Mouse (Mus musculus) midbrain, embryonic 13.5 days (tissue): ENCODE results near the gene Tbrg4. TPM values are rescaled to one million over a fixed set of nuclear protein-coding genes. Genes with fewer than 3 reads are reported as not detected.

Experiments
- ATAC-seq: fragments of 200-750 bp; cut with Nextera tagmentation; 2 replicates; pipeline ENCODE4 v1.8.0; 2017; ENCODE audit warnings: mild to moderate bottlenecking, moderate TSS enrichment, moderate library complexity
- H3K27ac ChIP-seq: fragments of 300-500 bp; sonication (generic); 2 replicates; pipeline ENCODE4 v1.5.1; 2015; ENCODE audit warnings: inconsistent platforms, mild to moderate bottlenecking, moderate library complexity
- H3K27me3 ChIP-seq: fragments of 300-500 bp; sonication (generic); 2 replicates; pipeline ENCODE4 v1.6.1; 2015; ENCODE audit warnings: mild to moderate bottlenecking, inconsistent platforms
- H3K36me3 ChIP-seq: fragments of 300-500 bp; sonication (generic); 2 replicates; pipeline ENCODE4 v1.6.1; 2015; ENCODE audit warnings: mild to moderate bottlenecking, inconsistent platforms
- H3K4me1 ChIP-seq: fragments of 300-500 bp; sonication (generic); replicated peaks from 2 replicates; pipeline ENCODE4 v1.6.1; 2015; ENCODE audit warnings: inconsistent platforms
- H3K4me2 ChIP-seq: fragments of 300-500 bp; sonication (generic); replicated peaks from 2 replicates; pipeline ENCODE4 v1.6.1; 2015; ENCODE audit warnings: moderate library complexity, mild to moderate bottlenecking, inconsistent platforms
- H3K4me3 ChIP-seq: fragments of 300-500 bp; sonication (generic); replicated peaks from 2 replicates; pipeline ENCODE4 v1.5.1; 2015; ENCODE audit warnings: mild to moderate bottlenecking, inconsistent platforms
- H3K9ac ChIP-seq: fragments of 300-500 bp; sonication (generic); replicated peaks from 2 replicates; pipeline ENCODE4 v1.6.1; 2015; ENCODE audit warnings: mild to moderate bottlenecking, inconsistent platforms
- H3K9me3 ChIP-seq: fragments of 300-500 bp; sonication (generic); 2 replicates; pipeline ENCODE4 v1.6.1; 2016; ENCODE audit warnings: mild to moderate bottlenecking, inconsistent platforms
- WGBS: fragments of 180-500 bp; shearing (Covaris S2); methylation state at CpG from one replicate; pipeline ENCODE4 v1.1.7; 2015; 5-methylcytosine and 5-hydroxymethylcytosine counted together
- polyA plus RNA-seq: library from polyadenylated mRNA; unstranded; fragments of >200 nt; fragmentation: Nextera tagmentation; extraction: Ambion mirVana; gene quantifications from 2 replicates; pipeline ENCODE4 v1.2.1, GENCODE M21; 2015

Tbrg4 gene
- polyA plus RNA-seq, 1 experiment from 2014 or later = 34.6 TPM

GRCm38 (mm10) chr11:6599011-6599681, 26.7 kb downstream of the Tbrg4 start:
- peak overlapping the region; percentile 88 for H3K27ac ChIP-seq
- H3K27me3 ChIP-seq = no peaks in the 10 kb centered on the region
- H3K4me1 ChIP-seq = peaks cover 69% of the 10 kb centered on the region
- H3K4me2 ChIP-seq = peak overlapping the region; percentile 59
- peak; percentile 43 for ATAC-seq
- no peaks in the 10 kb centered on the region for H3K9me3 ChIP-seq
- 11% methylated on average over 27 of the region's 27 CpGs for WGBS
- peak overlapping the region; percentile 34 for H3K4me3 ChIP-seq
- peak overlapping the region; percentile 63 for H3K9ac ChIP-seq
- H3K36me3 ChIP-seq = peaks cover 74% of the 10 kb centered on the region

- Histone ChIP-seq H3K9me3 (no peaks in the 10 kb centered on the region), H3K27ac (peak overlapping the region; percentile 88), H3K27me3 (no peaks in the 10 kb centered on the region), H3K9ac (peak overlapping the region; percentile 63), H3K4me3 (peak overlapping the region; percentile 34), H3K4me1 (peaks cover 61% of the 10 kb centered on the region), H3K36me3 (peaks cover 82% of the 10 kb centered on the region), H3K4me2 (peak overlapping the region; percentile 59)
- peak; percentile 10 for ATAC-seq
- WGBS = 60% methylated on average over 19 of the region's 19 CpGs
Observed at GRCm38 (mm10) chr11:6598191-6598889, 27.5 kb downstream of the Tbrg4 start.

- Histone ChIP-seq H3K9ac (peak overlapping the region; percentile 63; the same call in 1 of the 2 replicates), H3K4me2 (no peak overlapping the region), H3K9me3 (no peaks in the 10 kb centered on the region), H3K27me3 (no peaks in the 10 kb centered on the region), H3K4me1 (peaks cover 52% of the 10 kb centered on the region), H3K27ac (peak overlapping the region; percentile 88), H3K4me3 (no peak overlapping the region), H3K36me3 (peaks cover 87% of the 10 kb centered on the region)
- no peak for ATAC-seq
- WGBS = 71% methylated on average over 7 of the region's 7 CpGs
Observed at GRCm38 (mm10) chr11:6597523-6597922, 28.3 kb downstream of the Tbrg4 start.

GRCm38 (mm10) chr11:6596616-6597015, 29.3 kb downstream of the Tbrg4 start:
- no peak overlapping the region for H3K4me2 ChIP-seq
- H3K36me3 ChIP-seq = peaks cover 87% of the 10 kb centered on the region
- H3K4me1 ChIP-seq = peaks cover 43% of the 10 kb centered on the region
- no peak overlapping the region for H3K9ac ChIP-seq
- no peaks in the 10 kb centered on the region for H3K27me3 ChIP-seq
- H3K27ac ChIP-seq = peak overlapping the region; percentile 88; the same call in 1 of the 2 replicates
- no peak overlapping the region for H3K4me3 ChIP-seq
- 79% methylated on average over 3 of the region's 3 CpGs for WGBS
- no peaks in the 10 kb centered on the region for H3K9me3 ChIP-seq
- no peak for ATAC-seq

- Histone ChIP-seq H3K4me2 (no peak overlapping the region), H3K27ac (peak overlapping the region; percentile 42; the same call in 1 of the 2 replicates), H3K9ac (no peak overlapping the region), H3K36me3 (peaks cover 87% of the 10 kb centered on the region), H3K27me3 (no peaks in the 10 kb centered on the region), H3K4me3 (no peak overlapping the region), H3K9me3 (no peaks in the 10 kb centered on the region), H3K4me1 (peaks cover 39% of the 10 kb centered on the region)
- 95% methylated on average over 6 of the region's 6 CpGs for WGBS
- ATAC-seq = no peak
Observed at GRCm38 (mm10) chr11:6596205-6596604, 29.7 kb downstream of the Tbrg4 start.

GRCm38 (mm10) chr11:6595339-6595738, 30.5 kb downstream of the Tbrg4 start:
- no peak for ATAC-seq
- Histone ChIP-seq H3K27ac (0 out of 2 replicates have a peak overlapping the region, but pooled peaks have one; percentile 42), H3K4me2 (no peak overlapping the region), H3K4me3 (no peak overlapping the region), H3K27me3 (no peaks in the 10 kb centered on the region), H3K9me3 (no peaks in the 10 kb centered on the region), H3K9ac (no peak overlapping the region), H3K36me3 (peaks cover 87% of the 10 kb centered on the region), H3K4me1 (peaks cover 31% of the 10 kb centered on the region)
- 95% methylated on average over 5 of the region's 5 CpGs for WGBS

GRCm38 (mm10) chr11:6594845-6595244, 31.0 kb downstream of the Tbrg4 start:
- 89% methylated on average over 6 of the region's 6 CpGs for WGBS
- no peaks in the 10 kb centered on the region for H3K9me3 ChIP-seq
- H3K36me3 ChIP-seq = peaks cover 87% of the 10 kb centered on the region
- H3K4me1 ChIP-seq = peaks cover 26% of the 10 kb centered on the region
- no peaks in the 10 kb centered on the region for H3K27me3 ChIP-seq
- H3K9ac ChIP-seq = no peak overlapping the region
- H3K4me2 ChIP-seq = no peak overlapping the region
- H3K27ac ChIP-seq = no peak overlapping the region
- H3K4me3 ChIP-seq = no peak overlapping the region
- ATAC-seq = no peak

GRCm38 (mm10) chr11:6593406-6593805, 32.5 kb downstream of the Tbrg4 start:
- H3K27ac ChIP-seq = no peak overlapping the region
- no peak overlapping the region for H3K9ac ChIP-seq
- no peaks in the 10 kb centered on the region for H3K9me3 ChIP-seq
- no peak overlapping the region for H3K4me3 ChIP-seq
- no peak for ATAC-seq
- H3K36me3 ChIP-seq = peaks cover 97% of the 10 kb centered on the region
- H3K27me3 ChIP-seq = no peaks in the 10 kb centered on the region
- H3K4me1 ChIP-seq = peaks cover 11% of the 10 kb centered on the region
- WGBS = 69% methylated on average over 11 of the region's 11 CpGs
- H3K4me2 ChIP-seq = no peak overlapping the region

- H3K4me2 ChIP-seq = no peak overlapping the region
- no peak overlapping the region for H3K27ac ChIP-seq
- no peaks in the 10 kb centered on the region for H3K27me3 ChIP-seq
- WGBS = 86% methylated on average over 10 of the region's 10 CpGs
- H3K36me3 ChIP-seq = peaks cover 79% of the 10 kb centered on the region
- no peaks in the 10 kb centered on the region for H3K9me3 ChIP-seq
- no peak overlapping the region for H3K4me3 ChIP-seq
- no peak for ATAC-seq
- H3K4me1 ChIP-seq = no peaks in the 10 kb centered on the region
- no peak overlapping the region for H3K9ac ChIP-seq
Observed at GRCm38 (mm10) chr11:6590933-6591675, 34.8 kb downstream of the Tbrg4 start.

- no peak overlapping the region for H3K4me2 ChIP-seq
- 96% methylated on average over 7 of the region's 7 CpGs for WGBS
- H3K27me3 ChIP-seq = no peaks in the 10 kb centered on the region
- H3K9me3 ChIP-seq = no peaks in the 10 kb centered on the region
- H3K4me3 ChIP-seq = no peak overlapping the region
- no peaks in the 10 kb centered on the region for H3K4me1 ChIP-seq
- no peak overlapping the region for H3K9ac ChIP-seq
- no peak for ATAC-seq
- peaks cover 79% of the 10 kb centered on the region for H3K36me3 ChIP-seq
- no peak overlapping the region for H3K27ac ChIP-seq
Observed at GRCm38 (mm10) chr11:6589838-6590237, 36.0 kb downstream of the Tbrg4 start.

- Histone ChIP-seq H3K4me3 (no peak overlapping the region), H3K36me3 (peaks cover 69% of the 10 kb centered on the region), H3K9me3 (no peaks in the 10 kb centered on the region), H3K27ac (no peak overlapping the region), H3K9ac (no peak overlapping the region), H3K27me3 (no peaks in the 10 kb centered on the region), H3K4me1 (no peaks in the 10 kb centered on the region), H3K4me2 (no peak overlapping the region)
- 95% methylated on average over 7 of the region's 7 CpGs for WGBS
- ATAC-seq = no peak
Observed at GRCm38 (mm10) chr11:6588295-6588694, 37.6 kb downstream of the Tbrg4 start.
